Mouse (Mus musculus): ENCODE data around the gene Epb41. TPM values are rescaled to one million over a fixed set of nuclear protein-coding genes. Genes with fewer than 3 reads are reported as not detected.

Gene Epb41
- polyA plus RNA-seq, 1 experiment from 2014 or later = 61.7 TPM

DNA sequence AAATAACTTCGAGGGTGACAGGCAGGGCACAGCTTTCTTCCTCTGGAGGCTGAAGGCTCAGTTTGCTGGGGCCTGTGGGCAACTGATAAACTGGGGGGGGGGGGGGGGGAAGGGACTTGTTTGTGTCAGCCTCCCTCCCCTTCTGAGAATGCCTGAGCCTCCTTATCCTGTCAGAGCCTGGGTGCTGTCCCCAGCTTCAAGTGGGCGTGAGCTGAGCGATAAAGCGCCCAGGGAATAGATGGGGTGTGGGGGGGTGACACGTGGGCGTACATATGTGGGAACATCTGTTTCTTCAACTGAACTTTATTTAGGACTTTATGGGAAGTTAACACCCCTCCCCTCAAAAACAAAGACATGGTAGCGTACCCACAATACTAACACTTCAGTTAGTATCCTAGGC, 2.3 kb upstream of the Epb41 start:
- Histone ChIP-seq H3K36me3 (ENCODE audit: control insufficient read depth, insufficient read depth, low read length) (no peaks in the 10 kb centered on the region), H3K27ac (ENCODE audit: low read length) (no peak overlapping the region)
- WGBS = 75% methylated on average over 7 of the region's 7 CpGs

DNA sequence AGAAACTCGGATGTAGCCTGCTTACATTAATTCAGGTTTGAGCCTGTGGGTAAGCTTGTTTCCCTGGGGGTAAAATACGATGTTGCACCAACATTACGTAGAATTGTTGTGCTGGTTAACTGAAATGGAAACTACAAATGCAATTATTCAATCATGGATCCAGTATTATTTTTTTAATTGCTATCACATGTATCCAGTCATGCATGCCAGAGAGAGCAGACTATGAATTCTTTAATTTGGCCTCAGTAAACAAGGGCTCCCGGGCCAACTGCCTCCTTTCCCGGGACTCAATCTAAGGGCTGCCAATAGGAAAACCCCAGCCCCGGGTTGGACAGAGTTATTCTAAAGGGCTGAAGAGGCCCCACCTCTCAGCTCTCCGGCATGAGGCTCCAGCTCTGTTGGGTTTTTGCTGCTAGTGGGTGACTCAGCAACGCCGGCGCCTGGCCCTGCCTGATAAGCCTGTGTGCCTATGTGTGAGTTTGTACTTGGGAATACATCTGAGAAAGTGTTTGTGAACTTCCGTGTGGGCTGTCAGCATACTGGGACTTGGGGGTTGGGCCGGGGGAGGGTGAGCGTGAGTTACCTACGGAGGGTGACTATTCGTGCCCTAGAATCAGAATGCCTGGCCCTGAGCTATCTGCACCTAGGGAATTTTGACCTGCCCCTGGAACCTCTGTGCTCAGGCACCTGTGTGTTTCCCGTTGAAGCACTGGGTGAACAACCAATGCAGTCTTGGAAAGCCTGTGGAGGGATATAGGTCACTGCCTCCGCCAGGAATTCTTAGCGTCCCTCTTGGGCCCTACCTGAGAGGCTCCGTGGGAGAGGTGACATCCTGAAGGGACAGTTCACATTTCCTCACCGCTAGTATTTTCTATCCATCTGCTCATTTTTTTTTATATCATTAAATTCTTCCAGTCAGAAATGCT, 1.6 kb upstream of the Epb41 start:
- peaks cover 6% of the 10 kb centered on the region; the same call in 1 of the 2 replicates for H3K4me1 ChIP-seq (ENCODE audit: control insufficient read depth, insufficient read depth, low read length)
- no peak overlapping the region for H3K4me3 ChIP-seq (ENCODE audit: low read depth, low read length)
- H3K4me2 ChIP-seq (ENCODE audit: low read length) = no peak overlapping the region
- H3K9me3 ChIP-seq (replicated peaks; ENCODE audit: control insufficient read depth, low read length, poor library complexity, severe bottlenecking) = no peaks in the 10 kb centered on the region
- no peak for ATAC-seq
- no peak overlapping the region for H3K27ac ChIP-seq (ENCODE audit: low read length)
- H3K9ac ChIP-seq (ENCODE audit: low read depth, low read length) = no peak overlapping the region
- 22% methylated on average over 19 of the region's 20 CpGs for WGBS
- peaks cover 10% of the 10 kb centered on the region; the same call in 1 of the 2 replicates for H3K27me3 ChIP-seq (ENCODE audit: control insufficient read depth, insufficient read depth, low read depth, low read length)
- H3K36me3 ChIP-seq (ENCODE audit: control insufficient read depth, insufficient read depth, low read length) = no peaks in the 10 kb centered on the region

More for the DNA sequence above, 2.3 kb upstream of the Epb41 start:
- H3K9me3 ChIP-seq (replicated peaks; ENCODE audit: control insufficient read depth, low read length, poor library complexity, severe bottlenecking) = no peaks in the 10 kb centered on the region
- no peak for ATAC-seq
- no peak overlapping the region for H3K4me2 ChIP-seq (ENCODE audit: low read length)
- H3K4me1 ChIP-seq (ENCODE audit: control insufficient read depth, insufficient read depth, low read length) = peaks cover 6% of the 10 kb centered on the region; the same call in 1 of the 2 replicates
- no peak overlapping the region for H3K4me3 ChIP-seq (ENCODE audit: low read depth, low read length)
- peaks cover 10% of the 10 kb centered on the region; the same call in 1 of the 2 replicates for H3K27me3 ChIP-seq (ENCODE audit: control insufficient read depth, insufficient read depth, low read depth, low read length)
- H3K9ac ChIP-seq (ENCODE audit: low read depth, low read length) = no peak overlapping the region

- 17% methylated on average over 1 of the region's 1 CpGs for WGBS
- H3K36me3 ChIP-seq (ENCODE audit: control insufficient read depth, insufficient read depth, low read length) = no peaks in the 10 kb centered on the region
- H3K27ac ChIP-seq (ENCODE audit: low read length) = no peak overlapping the region
- H3K9me3 ChIP-seq (replicated peaks; ENCODE audit: control insufficient read depth, low read length, poor library complexity, severe bottlenecking) = no peaks in the 10 kb centered on the region
- peak overlapping the region; percentile 64; the same call in 1 of the 2 replicates for H3K4me3 ChIP-seq (ENCODE audit: low read depth, low read length)
- H3K9ac ChIP-seq (ENCODE audit: low read depth, low read length) = no peak overlapping the region
- ATAC-seq = no peak
- H3K4me2 ChIP-seq (ENCODE audit: low read length) = peak overlapping the region; percentile 100
- H3K27me3 ChIP-seq (ENCODE audit: control insufficient read depth, insufficient read depth, low read depth, low read length) = peaks cover 10% of the 10 kb centered on the region; the same call in 1 of the 2 replicates
- peaks cover 6% of the 10 kb centered on the region; the same call in 1 of the 2 replicates for H3K4me1 ChIP-seq (ENCODE audit: control insufficient read depth, insufficient read depth, low read length)
These were observed 675 bp upstream of the Epb41 start for GRCm38 (mm10) chr4:132075796-132076195.

DNA sequence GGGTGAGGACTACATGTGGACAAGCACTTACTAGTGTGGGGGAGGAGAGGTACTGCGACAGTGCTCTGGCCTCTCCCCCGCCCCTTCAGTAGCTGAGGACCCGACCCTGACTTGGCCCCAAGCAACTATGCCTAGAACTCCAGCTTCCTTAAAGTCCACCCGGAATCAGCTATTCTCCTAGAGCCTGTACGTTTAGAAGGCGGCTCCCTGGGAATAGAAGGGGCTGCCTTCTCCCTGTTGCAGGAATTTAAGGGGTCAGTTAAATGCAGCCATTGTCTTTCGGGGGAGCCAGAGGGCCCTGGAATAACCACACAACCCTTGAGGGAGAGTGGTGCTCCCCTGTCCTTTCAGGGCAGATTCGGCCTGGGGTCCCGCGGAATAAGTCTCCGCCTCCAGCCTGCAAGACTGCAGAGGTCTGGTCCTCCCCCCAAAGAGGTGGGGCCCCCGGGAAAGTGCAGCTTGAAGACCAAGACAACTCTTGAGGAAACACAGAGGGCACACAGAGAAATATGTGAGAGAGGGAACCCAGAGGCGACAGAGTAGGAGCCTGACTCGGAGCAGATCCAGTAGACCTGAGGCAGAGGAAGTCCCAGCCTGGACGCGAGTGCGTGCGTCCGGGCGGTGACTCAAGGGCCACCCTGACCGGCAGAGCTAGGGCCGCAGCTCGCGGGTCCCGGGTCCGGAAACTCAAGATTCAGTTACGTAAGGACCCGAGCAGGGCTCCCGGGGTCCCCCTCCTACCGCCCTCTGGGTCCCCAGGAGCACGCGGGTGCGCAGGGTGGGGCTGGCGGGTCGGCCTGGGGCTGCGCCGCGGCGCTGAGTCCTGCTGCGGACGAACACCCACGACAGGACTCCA, 816 bp downstream of the Epb41 start, which contains the start of gene Gm10300:
Gene Gm10300, plus strand, starts transcription at position 621 of the 856 bp plus-strand sequence.
- no peaks in the 10 kb centered on the region for H3K9me3 ChIP-seq (replicated peaks; ENCODE audit: control insufficient read depth, low read length, poor library complexity, severe bottlenecking)
- peak within 1 kb of the TSS; percentile 64 for H3K4me3 ChIP-seq (ENCODE audit: low read depth, low read length)
- ATAC-seq = peak; percentile 47
- peak within 1 kb of the TSS; percentile 100 for H3K4me2 ChIP-seq (ENCODE audit: low read length)
- peaks cover 6% of the 10 kb centered on the region; the same call in 1 of the 2 replicates for H3K4me1 ChIP-seq (ENCODE audit: control insufficient read depth, insufficient read depth, low read length)
- H3K36me3 ChIP-seq (ENCODE audit: control insufficient read depth, insufficient read depth, low read length) = no peaks in the 10 kb centered on the region
- peaks cover 10% of the 10 kb centered on the region; the same call in 1 of the 2 replicates for H3K27me3 ChIP-seq (ENCODE audit: control insufficient read depth, insufficient read depth, low read depth, low read length)
- no peak within 1 kb of the TSS for H3K27ac ChIP-seq (ENCODE audit: low read length)
- peak within 1 kb of the TSS; percentile 72 for H3K9ac ChIP-seq (ENCODE audit: low read depth, low read length)
- WGBS = under 1% methylated on average over 37 of the region's 42 CpGs

DNA sequence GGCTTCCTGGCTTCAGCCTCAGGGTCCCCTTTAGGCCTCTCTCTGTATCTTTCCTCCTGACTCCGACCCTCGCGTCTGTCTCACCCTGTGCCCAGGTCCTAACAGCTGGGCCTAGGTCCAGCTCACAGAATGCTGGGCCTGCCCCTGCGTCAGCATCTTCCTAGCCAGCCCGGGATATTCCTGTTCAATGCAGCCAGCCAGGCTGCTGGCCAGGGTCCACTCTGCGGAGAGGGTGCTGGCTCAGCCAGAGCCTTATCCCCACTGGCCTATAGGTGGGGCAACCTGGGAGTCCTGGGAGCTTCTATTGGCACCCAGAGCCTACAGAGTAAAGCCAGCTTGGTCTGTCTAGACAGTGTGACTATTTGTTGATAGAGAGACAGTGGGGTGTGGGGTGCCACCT, 2.2 kb downstream of the Epb41 start:
- 56% methylated on average over 6 of the region's 6 CpGs for WGBS
- H3K4me2 ChIP-seq (ENCODE audit: low read length) = no peak overlapping the region
- peaks cover 6% of the 10 kb centered on the region; the same call in 1 of the 2 replicates for H3K4me1 ChIP-seq (ENCODE audit: control insufficient read depth, insufficient read depth, low read length)
- ATAC-seq = no peak
- H3K9ac ChIP-seq (ENCODE audit: low read depth, low read length) = no peak overlapping the region
- H3K27ac ChIP-seq (ENCODE audit: low read length) = no peak overlapping the region
- no peaks in the 10 kb centered on the region for H3K36me3 ChIP-seq (ENCODE audit: control insufficient read depth, insufficient read depth, low read length)
- no peaks in the 10 kb centered on the region for H3K9me3 ChIP-seq (replicated peaks; ENCODE audit: control insufficient read depth, low read length, poor library complexity, severe bottlenecking)
- no peak overlapping the region for H3K4me3 ChIP-seq (ENCODE audit: low read depth, low read length)
- H3K27me3 ChIP-seq (ENCODE audit: control insufficient read depth, insufficient read depth, low read depth, low read length) = peaks cover 10% of the 10 kb centered on the region; the same call in 1 of the 2 replicates

GRCm38 (mm10) chr4:132072156-132072555, 3.0 kb downstream of the Epb41 start:
- no peak overlapping the region for H3K9ac ChIP-seq (ENCODE audit: low read depth, low read length)
- no peak overlapping the region for H3K4me2 ChIP-seq (ENCODE audit: low read length)
- 80% methylated on average over 3 of the region's 3 CpGs for WGBS
- H3K4me3 ChIP-seq (ENCODE audit: low read depth, low read length) = no peak overlapping the region
- H3K27ac ChIP-seq (ENCODE audit: low read length) = no peak overlapping the region
- H3K9me3 ChIP-seq (replicated peaks; ENCODE audit: control insufficient read depth, low read length, poor library complexity, severe bottlenecking) = no peaks in the 10 kb centered on the region
- no peaks in the 10 kb centered on the region for H3K36me3 ChIP-seq (ENCODE audit: control insufficient read depth, insufficient read depth, low read length)
- peaks cover 7% of the 10 kb centered on the region; the same call in 1 of the 2 replicates for H3K27me3 ChIP-seq (ENCODE audit: control insufficient read depth, insufficient read depth, low read depth, low read length)
- ATAC-seq = no peak
- H3K4me1 ChIP-seq (ENCODE audit: control insufficient read depth, insufficient read depth, low read length) = peaks cover 6% of the 10 kb centered on the region; the same call in 1 of the 2 replicates

- Histone ChIP-seq H3K9ac (ENCODE audit: low read depth, low read length) (no peak overlapping the region), H3K4me2 (ENCODE audit: low read length) (no peak overlapping the region), H3K36me3 (ENCODE audit: control insufficient read depth, insufficient read depth, low read length) (no peaks in the 10 kb centered on the region), H3K4me3 (ENCODE audit: low read depth, low read length) (no peak overlapping the region), H3K27ac (ENCODE audit: low read length) (no peak overlapping the region), H3K27me3 (ENCODE audit: control insufficient read depth, insufficient read depth, low read depth, low read length) (peaks cover 7% of the 10 kb centered on the region; the same call in 1 of the 2 replicates), H3K4me1 (ENCODE audit: control insufficient read depth, insufficient read depth, low read length) (peaks cover 6% of the 10 kb centered on the region; the same call in 1 of the 2 replicates), H3K9me3 (replicated peaks; ENCODE audit: control insufficient read depth, low read length, poor library complexity, severe bottlenecking) (no peaks in the 10 kb centered on the region)
- ATAC-seq = no peak
- WGBS = 100% methylated on average over 2 of the region's 2 CpGs
These were observed 3.4 kb downstream of the Epb41 start for GRCm38 (mm10) chr4:132071674-132072073.

GRCm38 (mm10) chr4:132067938-132068235, 7.2 kb downstream of the Epb41 start:
- H3K4me3 ChIP-seq (ENCODE audit: low read depth, low read length) = no peak overlapping the region

More at GRCm38 (mm10) chr4:132067938-132068235, 7.2 kb downstream of the Epb41 start:
- H3K4me1 ChIP-seq (ENCODE audit: control insufficient read depth, insufficient read depth, low read length) = peaks cover 4% of the 10 kb centered on the region; the same call in 1 of the 2 replicates
- no peak overlapping the region for H3K4me2 ChIP-seq (ENCODE audit: low read length)
- WGBS = 57% methylated on average over 2 of the region's 2 CpGs
- no peaks in the 10 kb centered on the region for H3K9me3 ChIP-seq (replicated peaks; ENCODE audit: control insufficient read depth, low read length, poor library complexity, severe bottlenecking)
- H3K27me3 ChIP-seq (ENCODE audit: control insufficient read depth, insufficient read depth, low read depth, low read length) = no peaks in the 10 kb centered on the region
- no peak overlapping the region for H3K27ac ChIP-seq (ENCODE audit: low read length)
- H3K36me3 ChIP-seq (ENCODE audit: control insufficient read depth, insufficient read depth, low read length) = no peaks in the 10 kb centered on the region
- no peak overlapping the region for H3K9ac ChIP-seq (ENCODE audit: low read depth, low read length)
- no peak for ATAC-seq
